Mouse (Mus musculus): ENCODE results near the gene Clybl.

GRCm38 (mm10) chr14:122233212-122233714, 51.8 kb downstream of the Clybl start:
- no peak for TF ChIP-seq CTCF (IDR thresholded peaks at IDR 0.05; ENCODE audit: borderline replicate concordance, insufficient read depth, low read depth, low read length)
- no peak for TF ChIP-seq POLR2A (IDR thresholded peaks at IDR 0.05; ENCODE audit: borderline replicate concordance, insufficient read depth, low read length)

Data from cerebellum, adult 2 months (tissue).